Mouse (Mus musculus) midbrain, embryonic 10.5 days (tissue): ENCODE measurements around the gene 4930578G10Rik. TPM values are rescaled to one million over a fixed set of nuclear protein-coding genes. Genes with fewer than 3 reads are reported as not detected.
"Not testable (repeated sequence)": the region's sequence is repeated elsewhere in the genome, so short reads cannot be mapped to it uniquely, and the experiment has no call there.

Source experiments
- DNase-seq: peaks from one replicate; pipeline ENCODE4 v3.0.0-alpha.2; 2017; ENCODE audit warnings: low spot score
- H3K27ac ChIP-seq: fragments of 300-500 bp; sonication (generic); replicated peaks from 2 replicates; pipeline ENCODE4 v1.5.1; 2016; ENCODE audit warnings: mild to moderate bottlenecking
- H3K27me3 ChIP-seq: fragments of 300-500 bp; sonication (generic); 2 replicates; pipeline ENCODE4 v1.6.1; 2016; ENCODE audit warnings: low read depth, mild to moderate bottlenecking; ENCODE audit not compliant: poor library complexity, severe bottlenecking
- H3K36me3 ChIP-seq: fragments of 300-500 bp; sonication (generic); 2 replicates; pipeline ENCODE4 v1.6.1; 2016; ENCODE audit warnings: mild to moderate bottlenecking, moderate library complexity
- H3K4me1 ChIP-seq: fragments of 300-500 bp; sonication (generic); 2 replicates; pipeline ENCODE4 v1.6.1; 2016
- H3K4me3 ChIP-seq: fragments of 300-500 bp; sonication (generic); 2 replicates; pipeline ENCODE4 v1.5.1; 2016; ENCODE audit warnings: mild to moderate bottlenecking, moderate library complexity
- H3K9me3 ChIP-seq: fragments of 300-500 bp; sonication (generic); replicated peaks from 2 replicates; pipeline ENCODE4 v1.6.1; 2016; ENCODE audit warnings: mild to moderate bottlenecking
- WGBS: fragments of 180-500 bp; shearing (Covaris S2); methylation state at CpG from one replicate; pipeline ENCODE4 v1.1.7; 2016; 5-methylcytosine and 5-hydroxymethylcytosine counted together
- polyA plus RNA-seq: library from polyadenylated mRNA; unstranded; fragments of >200 nt; fragmentation: Nextera tagmentation; extraction: Ambion mirVana; gene quantifications from 2 replicates; pipeline ENCODE4 v1.2.1, GENCODE M21; 2016

Gene 4930578G10Rik
- polyA plus RNA-seq = 0.48 and 1.3 TPM in 2 replicates

- H3K27me3 ChIP-seq, H3K27ac ChIP-seq, H3K4me3 ChIP-seq, H3K36me3 ChIP-seq, H3K9me3 ChIP-seq, H3K4me1 ChIP-seq, DNase-seq: not testable (repeated sequence)
- WGBS = no CpG with 5 or more reads among the region's 13 CpGs
Observed at GRCm38 (mm10) chr4:42735245-42735644, at the start of gene 4930578G10Rik. 4930578G10Rik (plus strand) TSS chr4:42735545.

- not testable (repeated sequence) for H3K4me1 ChIP-seq, H3K4me3 ChIP-seq, H3K27me3 ChIP-seq, H3K36me3 ChIP-seq, H3K9me3 ChIP-seq, H3K27ac ChIP-seq, DNase-seq
- WGBS = no CpG with 5 or more reads among the region's 6 CpGs
Observed at GRCm38 (mm10) chr4:42756477-42756876, 21.1 kb downstream of the 4930578G10Rik start, which contains the start of gene Ccl19. Ccl19 (minus strand) TSS chr4:42756577.

GRCm38 (mm10) chr4:42773893-42774292 lies 38.5 kb downstream of the 4930578G10Rik start, which contains the start of gene Ccl21a:
Ccl21a (minus strand) TSS chr4:42773993.
- not testable (repeated sequence) for H3K9me3 ChIP-seq, H3K4me3 ChIP-seq, H3K27me3 ChIP-seq, H3K36me3 ChIP-seq, DNase-seq, H3K27ac ChIP-seq, H3K4me1 ChIP-seq
- WGBS = no CpG with 5 or more reads among the region's 5 CpGs

- not testable (repeated sequence) for H3K36me3 ChIP-seq, H3K4me3 ChIP-seq, H3K27me3 ChIP-seq, H3K9me3 ChIP-seq, DNase-seq, H3K27ac ChIP-seq, H3K4me1 ChIP-seq
- WGBS = 92% methylated on average over 1 of the region's 1 CpGs
Observed at GRCm38 (mm10) chr4:42853788-42854187, 118.4 kb downstream of the 4930578G10Rik start, which contains the start of gene Fam205a1. Fam205a1 (minus strand) TSS chr4:42853888.

GRCm38 (mm10) chr4:42856671-42857070 lies 121.3 kb downstream of the 4930578G10Rik start, which contains the start of gene Gm12394:
Gm12394 (minus strand) TSS chr4:42856771.
- H3K4me3 ChIP-seq, H3K27me3 ChIP-seq, H3K4me1 ChIP-seq, DNase-seq, H3K27ac ChIP-seq, H3K36me3 ChIP-seq, H3K9me3 ChIP-seq: not testable (repeated sequence)
- WGBS = 82% methylated on average over 1 of the region's 1 CpGs

GRCm38 (mm10) chr4:42860483-42860882 lies 125.1 kb downstream of the 4930578G10Rik start:
- not testable (repeated sequence) for H3K27ac ChIP-seq
- WGBS = 83% methylated on average over 9 of the region's 9 CpGs

GRCm38 (mm10) chr4:42863487-42863886 lies 128.1 kb downstream of the 4930578G10Rik start:
- not testable (repeated sequence) for H3K9me3 ChIP-seq, H3K4me3 ChIP-seq, H3K27ac ChIP-seq, DNase-seq, H3K4me1 ChIP-seq, H3K36me3 ChIP-seq, H3K27me3 ChIP-seq
- 83% methylated on average over 5 of the region's 5 CpGs for WGBS

More at GRCm38 (mm10) chr4:42860483-42860882, 125.1 kb downstream of the 4930578G10Rik start:
- not testable (repeated sequence) for H3K36me3 ChIP-seq, H3K4me1 ChIP-seq, H3K9me3 ChIP-seq, DNase-seq, H3K27me3 ChIP-seq, H3K4me3 ChIP-seq

GRCm38 (mm10) chr4:42867390-42867789 lies 132.0 kb downstream of the 4930578G10Rik start:
- Histone ChIP-seq H3K4me1 (no peaks in the 10 kb centered on the region), H3K36me3 (no peaks in the 10 kb centered on the region), H3K27me3 (no peaks in the 10 kb centered on the region), H3K4me3 (no peak overlapping the region), H3K9me3 (no peaks in the 10 kb centered on the region), H3K27ac (no peak overlapping the region)
- no peak for DNase-seq
- WGBS = 91% methylated on average over 3 of the region's 3 CpGs

- Histone ChIP-seq H3K4me3 (no peak overlapping the region), H3K27me3 (no peaks in the 10 kb centered on the region), H3K27ac (no peak overlapping the region), H3K36me3 (no peaks in the 10 kb centered on the region), H3K4me1 (no peaks in the 10 kb centered on the region), H3K9me3 (no peaks in the 10 kb centered on the region)
- WGBS = 85% methylated on average over 5 of the region's 5 CpGs
- no peak for DNase-seq
Observed at GRCm38 (mm10) chr4:42868193-42868592, 132.8 kb downstream of the 4930578G10Rik start.

GRCm38 (mm10) chr4:42870748-42871147 lies 135.4 kb downstream of the 4930578G10Rik start:
- H3K9me3 ChIP-seq = no peaks in the 10 kb centered on the region
- H3K27ac ChIP-seq = no peak overlapping the region
- 84% methylated on average over 5 of the region's 5 CpGs for WGBS
- no peak overlapping the region for H3K4me3 ChIP-seq
- H3K27me3 ChIP-seq = no peaks in the 10 kb centered on the region
- no peaks in the 10 kb centered on the region for H3K36me3 ChIP-seq
- no peaks in the 10 kb centered on the region for H3K4me1 ChIP-seq
- DNase-seq = no peak

- no peak overlapping the region for H3K27ac ChIP-seq
- no peaks in the 10 kb centered on the region for H3K36me3 ChIP-seq
Observed at GRCm38 (mm10) chr4:42872151-42872550, 136.8 kb downstream of the 4930578G10Rik start.

GRCm38 (mm10) chr4:42872746-42873435 lies 137.5 kb downstream of the 4930578G10Rik start:
- no peaks in the 10 kb centered on the region for H3K4me1 ChIP-seq
- 87% methylated on average over 16 of the region's 16 CpGs for WGBS

More at GRCm38 (mm10) chr4:42872151-42872550, 136.8 kb downstream of the 4930578G10Rik start:
- Histone ChIP-seq H3K4me3 (no peak overlapping the region), H3K4me1 (no peaks in the 10 kb centered on the region), H3K27me3 (no peaks in the 10 kb centered on the region), H3K9me3 (no peaks in the 10 kb centered on the region)
- 91% methylated on average over 7 of the region's 7 CpGs for WGBS
- DNase-seq = no peak

GRCm38 (mm10) chr4:42874134-42874533 lies 138.8 kb downstream of the 4930578G10Rik start, which contains the start of gene Fam205c:
Fam205c (minus strand) TSS chr4:42874234.
- Histone ChIP-seq H3K36me3 (no peaks in the 10 kb centered on the region), H3K27me3 (no peaks in the 10 kb centered on the region), H3K4me3 (no peak within 1 kb of the TSS), H3K27ac (no peak within 1 kb of the TSS), H3K9me3 (no peaks in the 10 kb centered on the region), H3K4me1 (no peaks in the 10 kb centered on the region)
- WGBS = 91% methylated on average over 7 of the region's 7 CpGs
- no peak for DNase-seq

More at GRCm38 (mm10) chr4:42872746-42873435, 137.5 kb downstream of the 4930578G10Rik start:
- Histone ChIP-seq H3K9me3 (no peaks in the 10 kb centered on the region), H3K27me3 (no peaks in the 10 kb centered on the region), H3K27ac (no peak overlapping the region), H3K4me3 (no peak overlapping the region), H3K36me3 (no peaks in the 10 kb centered on the region)
- DNase-seq = no peak
